Mouse (Mus musculus) myocyte (in vitro differentiated cells): Measurements from ENCODE around the gene Ebi3. TPM values are rescaled to one million over a fixed set of nuclear protein-coding genes. Genes with fewer than 3 reads are reported as not detected.

Experiments used
- H3K27me3 ChIP-seq: one replicate; pipeline ENCODE4 v1.6.1; 2011; ENCODE audit not compliant: control insufficient read depth, insufficient read depth, insufficient read length
- H3K36me3 ChIP-seq: one replicate; pipeline ENCODE4 v1.6.1; 2011; ENCODE audit not compliant: control insufficient read depth, insufficient read depth
- H3K4me2 ChIP-seq: one replicate; pipeline ENCODE4 v1.6.1; 2011; ENCODE audit warnings: low read depth, control low read depth
- H3K4me3 ChIP-seq: one replicate; pipeline ENCODE4 v1.5.1; 2011; ENCODE audit warnings: mild to moderate bottlenecking, control low read depth, moderate library complexity
- H3K79me2 ChIP-seq: one replicate; pipeline ENCODE4 v1.6.1; 2011; ENCODE audit not compliant: control insufficient read depth, insufficient read depth
- H3ac ChIP-seq: one replicate; pipeline ENCODE4 v1.6.1; 2011; ENCODE audit not compliant: control insufficient read depth, insufficient read length
- CEBPB ChIP-seq: IDR thresholded peaks from 2 replicates; pipeline ENCODE4 v1.6.1; 2011; ENCODE audit warnings: mild to moderate bottlenecking, moderate library complexity; ENCODE audit not compliant: poor library complexity, insufficient read depth, severe bottlenecking
- E2F4 ChIP-seq: IDR thresholded peaks from one replicate; pipeline ENCODE4 v1.6.1; 2011; ENCODE audit warnings: mild to moderate bottlenecking, control low read depth, moderate library complexity; ENCODE audit not compliant: insufficient read depth
- MAX ChIP-seq: IDR thresholded peaks from one replicate; pipeline ENCODE4 v1.6.1; 2011; ENCODE audit warnings: low read depth, mild to moderate bottlenecking, control low read depth
- MYOD1 ChIP-seq, 3 experiments: IDR thresholded peaks; one replicate each; pipeline ENCODE4 v1.6.1; 2011; ENCODE audit warnings: control low read depth in 2 of 3, low read depth in 2 of 3, mild to moderate bottlenecking in 2 of 3, moderate library complexity in 1 of 3; ENCODE audit not compliant: insufficient read length in 2 of 3, control insufficient read depth in 1 of 3
- MYOG ChIP-seq, 3 experiments: IDR thresholded peaks; one replicate each; pipeline ENCODE4 v1.6.1; 2011; ENCODE audit warnings: control low read depth in 2 of 3, low read depth in 2 of 3, mild to moderate bottlenecking in 2 of 3; ENCODE audit not compliant: insufficient read length in 2 of 3, control insufficient read depth in 1 of 3, insufficient read depth in 1 of 3
- POLR2A ChIP-seq: IDR thresholded peaks from one replicate; pipeline ENCODE4 v1.6.1; 2011; ENCODE audit warnings: low read depth, mild to moderate bottlenecking, control low read depth, moderate library complexity; ENCODE audit not compliant: insufficient read length
- POLR2AphosphoS2 ChIP-seq: IDR thresholded peaks from one replicate; pipeline ENCODE4 v1.6.1; 2011; ENCODE audit warnings: low read depth, control low read depth; ENCODE audit not compliant: insufficient read length
- REST ChIP-seq: IDR thresholded peaks from one replicate; pipeline ENCODE4 v1.6.1; 2011; ENCODE audit warnings: mild to moderate bottlenecking, control low read depth, moderate library complexity; ENCODE audit not compliant: insufficient read depth, insufficient read length
- SRF ChIP-seq: IDR thresholded peaks from one replicate; pipeline ENCODE4 v1.6.1; 2011; ENCODE audit warnings: low read depth; ENCODE audit not compliant: control insufficient read depth, insufficient read length
- TCF12 ChIP-seq: IDR thresholded peaks from one replicate; pipeline ENCODE4 v1.6.1; 2011; ENCODE audit warnings: mild to moderate bottlenecking, control low read depth; ENCODE audit not compliant: poor library complexity, insufficient read depth, severe bottlenecking
- TCF3 ChIP-seq: IDR thresholded peaks from one replicate; pipeline ENCODE4 v1.6.1; 2011; ENCODE audit warnings: low read depth, control low read depth; ENCODE audit not compliant: insufficient read length
- USF1 ChIP-seq: IDR thresholded peaks from one replicate; pipeline ENCODE4 v1.6.1; 2011; ENCODE audit warnings: low read depth, mild to moderate bottlenecking, control low read depth, moderate library complexity
- polyA plus RNA-seq: library from polyadenylated mRNA; unstranded; fragments of >200 nt; fragmentation: generic; extraction: Trizol; gene quantifications from one replicate; pipeline ENCODE4 v1.2.1, GENCODE M21; 2012; ENCODE audit warnings: missing spikeins

Gene Ebi3
- polyA plus RNA-seq, 1 experiment: not detected

DNA sequence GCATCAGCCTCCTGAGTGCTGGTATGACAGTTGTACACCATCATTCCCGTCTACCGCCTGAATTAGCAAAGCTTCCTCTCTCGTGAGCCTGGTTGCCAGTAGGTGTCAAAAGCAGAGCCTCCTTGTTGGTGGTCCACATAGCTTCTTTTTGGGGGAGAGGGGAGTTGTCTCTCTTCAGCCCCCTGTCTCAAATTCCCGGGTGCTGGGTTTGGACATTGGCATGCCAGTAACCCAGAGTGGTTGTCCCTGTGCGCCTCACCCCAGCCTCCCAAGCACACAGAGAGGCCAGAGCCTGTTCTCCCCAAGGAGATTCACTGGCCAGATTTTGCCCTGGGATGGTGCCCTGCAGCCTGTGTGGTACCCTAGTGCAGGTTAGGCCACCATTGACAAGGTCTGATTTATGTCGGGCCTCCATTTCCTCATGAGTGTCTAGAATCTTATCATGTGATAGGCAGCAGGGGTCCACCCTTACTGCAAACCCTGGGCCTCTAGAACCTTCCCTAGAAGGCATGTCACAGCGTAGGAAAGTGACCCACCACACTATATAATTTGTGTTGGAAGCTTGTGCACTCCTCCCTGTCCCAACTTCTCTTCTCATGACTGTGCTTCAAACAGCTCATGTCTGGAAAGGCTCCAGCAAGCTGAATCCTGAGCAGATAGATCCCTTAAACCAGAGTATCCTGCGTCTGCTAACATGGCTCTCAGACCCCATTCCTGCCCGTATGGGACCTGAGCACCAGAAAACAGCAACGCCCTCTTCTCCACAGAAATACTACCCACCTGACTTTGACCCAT is 7.7 kb downstream of the Ebi3 start:
- peak overlapping the region; percentile 94 for H3K4me2 ChIP-seq
- no peak for TF ChIP-seq E2F4
- TF ChIP-seq MYOG (IDR thresholded peaks at IDR 0.05; ENCODE audit: control insufficient read depth in 1 of 3, insufficient read depth in 1 of 3, insufficient read length in 2 of 3, low read depth in 2 of 3): no peak
- TF ChIP-seq POLR2A: no peak
- no peak for TF ChIP-seq TCF3
- no peak for TF ChIP-seq CEBPB
- TF ChIP-seq MYOD1 (IDR thresholded peaks at IDR 0.05; ENCODE audit: control insufficient read depth in 1 of 3, insufficient read length in 2 of 3, low read depth in 2 of 3): no peak
- no peak for TF ChIP-seq POLR2AphosphoS2
- no peak for TF ChIP-seq REST
- no peak for TF ChIP-seq TCF12
- TF ChIP-seq USF1: no peak
- no peak for TF ChIP-seq SRF
- TF ChIP-seq MAX: no peak
- H3K27me3 ChIP-seq: no peaks in the 10 kb centered on the region
- peaks cover 7% of the 10 kb centered on the region for H3K79me2 ChIP-seq
- H3K4me3 ChIP-seq: peak overlapping the region; percentile 43
- H3K36me3 ChIP-seq: peaks cover 5% of the 10 kb centered on the region
- peak overlapping the region; percentile 65 for H3ac ChIP-seq

- H3K4me2 ChIP-seq: no peak overlapping the region
- H3ac ChIP-seq: no peak overlapping the region
- peaks cover 7% of the 10 kb centered on the region for H3K79me2 ChIP-seq
- no peaks in the 10 kb centered on the region for H3K27me3 ChIP-seq
- TF ChIP-seq TCF12: no peak
- no peak for TF ChIP-seq POLR2AphosphoS2
- TF ChIP-seq SRF: no peak
- H3K4me3 ChIP-seq: no peak overlapping the region
- peaks cover 5% of the 10 kb centered on the region for H3K36me3 ChIP-seq
These were observed 8.4 kb downstream of the Ebi3 start for GRCm38 (mm10) chr17:55960791-55961190.

- Histone ChIP-seq H3K4me3 (no peak overlapping the region), H3K36me3 (peaks cover 5% of the 10 kb centered on the region), H3ac (no peak overlapping the region), H3K4me2 (no peak overlapping the region), H3K27me3 (no peaks in the 10 kb centered on the region), H3K79me2 (peaks cover 7% of the 10 kb centered on the region)
- TF ChIP-seq CEBPB (no peak), USF1 (no peak), POLR2A (no peak), REST (no peak), TCF3 (no peak), MAX (no peak), MYOD1 (IDR thresholded peaks at IDR 0.05; ENCODE audit: control insufficient read depth in 1 of 3, insufficient read length in 2 of 3, low read depth in 2 of 3) (no peak), TCF12 (no peak)
These were observed 9.2 kb downstream of the Ebi3 start for GRCm38 (mm10) chr17:55961631-55962030.

GRCm38 (mm10) chr17:55963171-55963570 is 10.7 kb downstream of the Ebi3 start:
- no peak for TF ChIP-seq USF1
- no peak for TF ChIP-seq CEBPB
- no peak for TF ChIP-seq POLR2AphosphoS2
- TF ChIP-seq REST: no peak
- TF ChIP-seq TCF12: no peak
- no peak for TF ChIP-seq TCF3
- TF ChIP-seq SRF: no peak
- Histone ChIP-seq H3K27me3 (no peaks in the 10 kb centered on the region), H3K4me2 (no peak overlapping the region), H3K36me3 (peaks cover 10% of the 10 kb centered on the region), H3K4me3 (no peak overlapping the region), H3K79me2 (peaks cover 7% of the 10 kb centered on the region), H3ac (no peak overlapping the region)

DNA sequence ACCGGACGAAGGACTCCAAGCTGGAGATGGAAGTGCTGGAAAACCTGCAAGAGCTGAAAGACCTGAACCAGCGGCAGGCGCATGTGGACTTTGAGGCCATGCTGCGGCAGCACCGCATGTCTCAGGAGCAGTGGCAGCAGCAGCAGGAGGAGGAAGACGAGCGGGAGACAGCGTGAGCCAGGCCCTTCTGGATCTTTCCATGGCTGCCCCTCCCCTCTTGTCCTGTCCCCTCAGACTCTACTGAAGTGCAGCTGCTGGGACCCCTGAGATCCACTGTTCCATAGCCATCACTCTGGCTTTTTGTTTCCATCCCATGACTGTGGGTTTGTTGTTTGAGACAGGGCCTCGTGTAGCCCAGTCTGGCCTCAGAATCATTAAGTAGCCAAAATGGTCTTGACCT is 12.1 kb downstream of the Ebi3 start:
- peaks cover 7% of the 10 kb centered on the region for H3K79me2 ChIP-seq
- no peak overlapping the region for H3K4me2 ChIP-seq
- no peaks in the 10 kb centered on the region for H3K27me3 ChIP-seq
- H3K36me3 ChIP-seq: peaks cover 10% of the 10 kb centered on the region
- H3ac ChIP-seq: no peak overlapping the region
- TF ChIP-seq SRF (no peak), TCF12 (no peak), USF1 (no peak), POLR2AphosphoS2 (no peak), TCF3 (no peak), REST (no peak), MYOG (IDR thresholded peaks at IDR 0.05; ENCODE audit: control insufficient read depth in 1 of 3, insufficient read depth in 1 of 3, insufficient read length in 2 of 3, low read depth in 2 of 3) (no peak), POLR2A (no peak), E2F4 (no peak), CEBPB (no peak), MYOD1 (IDR thresholded peaks at IDR 0.05; ENCODE audit: control insufficient read depth in 1 of 3, insufficient read length in 2 of 3, low read depth in 2 of 3) (no peak), MAX (no peak)
- H3K4me3 ChIP-seq: no peak overlapping the region
